In genomic region chr3:94310491-94310890, GRCm38 (mm10) we compare ENCODE assay signal across 8 mouse cellular contexts. TPM values are rescaled to one million over a fixed set of nuclear protein-coding genes. Genes with fewer than 3 reads are reported as not detected.
DNase-seq lines count a peak whose midpoint lies in the region; ATAC-seq lines count a peak whose summit lies in the region.

No protein-coding gene starts in this region.

- no peak for DNase-seq in kidney, adult 18-20 months
- DNase-seq in c-Kit-positive CD71-positive TER-119-positive erythroid progenitor cells, embryonic 14.5 days (ENCODE audit: low spot score), result peak; percentile 4
- peak; percentile 52 for DNase-seq in hindbrain, embryonic 14.5 days (ENCODE audit: low spot score)
- DNase-seq in adrenal gland, adult (ENCODE audit: inconsistent age in 2 of 2, low spot score in 1 of 2), result no peak
- DNase-seq in urinary bladder, postnatal 25 days (ENCODE audit: low spot score), result no peak
- no peak for DNase-seq in gastrocnemius, postnatal 4 days (ENCODE audit: low spot score in 2 of 2)

- H3K36me3 ChIP-seq in kidney, embryonic 16.5 days (ENCODE audit: insufficient read depth, low read length), result no peaks in the 10 kb centered on the region
- no peaks in the 10 kb centered on the region for H3K36me3 ChIP-seq in hindbrain, embryonic 14.5 days (replicated peaks; ENCODE audit: control insufficient read depth, insufficient read depth)
- no peaks in the 10 kb centered on the region for H3K36me3 ChIP-seq in midbrain, embryonic 16.5 days (ENCODE audit: control insufficient read depth, insufficient read depth, low read length)

- H3K27ac ChIP-seq in kidney, embryonic 16.5 days (ENCODE audit: low read length), result peak overlapping the region; percentile 89
- peak overlapping the region; percentile 85 for H3K27ac ChIP-seq in hindbrain, embryonic 14.5 days
- H3K27ac ChIP-seq in midbrain, embryonic 16.5 days (ENCODE audit: low read length), result peak overlapping the region; percentile 82

- ATAC-seq in kidney, embryonic 16.5 days (ENCODE audit: low FRiP score, low TSS enrichment), result no peak
- no peak for ATAC-seq in hindbrain, embryonic 14.5 days (ENCODE audit: low FRiP score)
- ATAC-seq in midbrain, embryonic 16.5 days, result peak; percentile 0; the same call in 1 of the 2 replicates

- peak overlapping the region; percentile 67 for H3K4me3 ChIP-seq in kidney, embryonic 16.5 days (ENCODE audit: low read length)
- H3K4me3 ChIP-seq in hindbrain, embryonic 14.5 days (replicated peaks; ENCODE audit: low read length), result peak overlapping the region; percentile 64
- H3K4me3 ChIP-seq in midbrain, embryonic 16.5 days (ENCODE audit: low read depth, low read length), result peak overlapping the region; percentile 57

- H3K9ac ChIP-seq in kidney, embryonic 16.5 days (replicated peaks; ENCODE audit: low read length), result peak overlapping the region; percentile 78
- H3K9ac ChIP-seq in hindbrain, embryonic 14.5 days, result peak overlapping the region; percentile 74
- peak overlapping the region; percentile 66 for H3K9ac ChIP-seq in midbrain, embryonic 16.5 days (ENCODE audit: low read depth, low read length)

- H3K4me1 ChIP-seq in kidney, embryonic 16.5 days (ENCODE audit: insufficient read depth, low read length), result peaks cover 12% of the 10 kb centered on the region
- H3K4me1 ChIP-seq in hindbrain, embryonic 14.5 days (replicated peaks; ENCODE audit: control insufficient read depth, insufficient read depth, low read length), result peaks cover 6% of the 10 kb centered on the region; the same call in 1 of the 2 replicates
- H3K4me1 ChIP-seq in midbrain, embryonic 16.5 days (ENCODE audit: control insufficient read depth, insufficient read depth, low read length), result peaks cover 15% of the 10 kb centered on the region

- no peaks in the 10 kb centered on the region for H3K27me3 ChIP-seq in kidney, embryonic 16.5 days (ENCODE audit: insufficient read depth, low read length)
- no peaks in the 10 kb centered on the region for H3K27me3 ChIP-seq in hindbrain, embryonic 14.5 days (ENCODE audit: control insufficient read depth, insufficient read depth, low read length)
- H3K27me3 ChIP-seq in midbrain, embryonic 16.5 days (ENCODE audit: control insufficient read depth, insufficient read depth, low read depth, low read length), result no peaks in the 10 kb centered on the region

- H3K9me3 ChIP-seq in kidney, embryonic 16.5 days (ENCODE audit: low read length), result no peaks in the 10 kb centered on the region
- no peaks in the 10 kb centered on the region for H3K9me3 ChIP-seq in hindbrain, embryonic 14.5 days (ENCODE audit: control insufficient read depth, low read length)
- no peaks in the 10 kb centered on the region for H3K9me3 ChIP-seq in midbrain, embryonic 16.5 days (replicated peaks; ENCODE audit: control insufficient read depth, low read length, poor library complexity, severe bottlenecking)

- peak overlapping the region; percentile 70 for H3K4me2 ChIP-seq in kidney, embryonic 16.5 days (replicated peaks; ENCODE audit: low read depth, low read length)
- H3K4me2 ChIP-seq in hindbrain, embryonic 14.5 days (replicated peaks), result peak overlapping the region; percentile 71
- peak overlapping the region; percentile 80 for H3K4me2 ChIP-seq in midbrain, embryonic 16.5 days (ENCODE audit: low read length)

- WGBS in kidney, embryonic 16.5 days, result 47% methylated on average over 7 of the region's 7 CpGs
- WGBS in hindbrain, embryonic 14.5 days, result 48% methylated on average over 7 of the region's 7 CpGs
- 46% methylated on average over 7 of the region's 7 CpGs for WGBS in midbrain, embryonic 16.5 days

RNA-seq across cellular contexts. Expression of gene Them4, which starts 0.6 kb away (rescaled TPM):
- polyA plus RNA-seq in kidney, embryonic 16.5 days (2015; fragmentation: Nextera tagmentation; extraction: Ambion mirVana), result 14.6 and 15.1 TPM in 2 replicates
- 62.1 and 66.4 TPM in 2 replicates for polyA plus RNA-seq in hindbrain, embryonic 14.5 days (2014; fragmentation: Nextera tagmentation; extraction: Ambion mirVana)
- 61.8 and 68.6 TPM in 2 replicates for polyA plus RNA-seq in midbrain, embryonic 16.5 days (2015; fragmentation: Nextera tagmentation; extraction: Ambion mirVana)
- 1 to 10 TPM; 6.6 to 6.8 TPM for total RNA-seq in gastrocnemius, postnatal 4 days (2021)

RNA-seq across cellular contexts. Expression of gene Them5, which starts 31.4 kb away (rescaled TPM):
- polyA plus RNA-seq in kidney, embryonic 16.5 days (2015; fragmentation: Nextera tagmentation; extraction: Ambion mirVana), result not detected in 2 replicates
- polyA plus RNA-seq in hindbrain, embryonic 14.5 days (2014; fragmentation: Nextera tagmentation; extraction: Ambion mirVana), result not detected in 2 replicates
- not detected in 2 replicates for polyA plus RNA-seq in midbrain, embryonic 16.5 days (2015; fragmentation: Nextera tagmentation; extraction: Ambion mirVana)
- total RNA-seq in gastrocnemius, postnatal 4 days (2021), result under 1 TPM in 1 of 2 experiments, not detected in 1; 0.21 TPM

RNA-seq across cellular contexts. Expression of gene Gm4778, which starts 46.7 kb away (rescaled TPM):
- polyA plus RNA-seq in kidney, embryonic 16.5 days (2015; fragmentation: Nextera tagmentation; extraction: Ambion mirVana), result not detected in 2 replicates
- not detected in 2 replicates for polyA plus RNA-seq in hindbrain, embryonic 14.5 days (2014; fragmentation: Nextera tagmentation; extraction: Ambion mirVana)
- polyA plus RNA-seq in midbrain, embryonic 16.5 days (2015; fragmentation: Nextera tagmentation; extraction: Ambion mirVana), result not detected in 2 replicates
- not detected for total RNA-seq in gastrocnemius, postnatal 4 days (2021)

RNA-seq across cellular contexts. Expression of gene C2cd4d, which starts 51.7 kb away (rescaled TPM):
- polyA plus RNA-seq in kidney, embryonic 16.5 days (2015; fragmentation: Nextera tagmentation; extraction: Ambion mirVana), result 0.32 and 0.46 TPM in 2 replicates
- polyA plus RNA-seq in hindbrain, embryonic 14.5 days (2014; fragmentation: Nextera tagmentation; extraction: Ambion mirVana), result 2.6 and 4.1 TPM in 2 replicates
- 1.6 and 1.7 TPM in 2 replicates for polyA plus RNA-seq in midbrain, embryonic 16.5 days (2015; fragmentation: Nextera tagmentation; extraction: Ambion mirVana)
- total RNA-seq in gastrocnemius, postnatal 4 days (2021), result under 1 TPM; 0.47 to 0.64 TPM

Comparison
In these comparisons a context has a peak if more than half of its experiments do, and no peak if none do; other contexts are left out.
1. DNase-seq: peak in c-Kit-positive CD71-positive TER-119-positive erythroid progenitor cells, embryonic 14.5 days (single experiment) and hindbrain, embryonic 14.5 days (single experiment); none in kidney, adult 18-20 months (single experiment), adrenal gland, adult (0 of 2), urinary bladder, postnatal 25 days (single experiment) and gastrocnemius, postnatal 4 days (0 of 2).
2. Peak in every context shown above with its lines, with median percentiles within 50 percentile points of each other: H3K27ac ChIP-seq, H3K4me2 ChIP-seq, H3K4me3 ChIP-seq and H3K9ac ChIP-seq.